Mouse (Mus musculus) kidney, adult 2 months (tissue): ENCODE results near the gene Ddx50.
"Not testable (repeated sequence)": the region's sequence is repeated elsewhere in the genome, so short reads cannot be mapped to it uniquely, and the experiment has no call there.

Source experiments
- CTCF ChIP-seq: fragments of 200-500 bp; conservative IDR thresholded peaks from 2 replicates; pipeline ENCODE4 v1.5.1; 2011; ENCODE audit warnings: low read depth, mild to moderate bottlenecking, control low read depth, low read length, moderate library complexity, mixed read lengths; ENCODE audit not compliant: insufficient read depth, insufficient read length
- POLR2A ChIP-seq: fragments of 200-500 bp; IDR thresholded peaks from one replicate; pipeline ENCODE4 v1.6.1; 2011; ENCODE audit warnings: low read depth, low read length, control low read depth

DNA sequence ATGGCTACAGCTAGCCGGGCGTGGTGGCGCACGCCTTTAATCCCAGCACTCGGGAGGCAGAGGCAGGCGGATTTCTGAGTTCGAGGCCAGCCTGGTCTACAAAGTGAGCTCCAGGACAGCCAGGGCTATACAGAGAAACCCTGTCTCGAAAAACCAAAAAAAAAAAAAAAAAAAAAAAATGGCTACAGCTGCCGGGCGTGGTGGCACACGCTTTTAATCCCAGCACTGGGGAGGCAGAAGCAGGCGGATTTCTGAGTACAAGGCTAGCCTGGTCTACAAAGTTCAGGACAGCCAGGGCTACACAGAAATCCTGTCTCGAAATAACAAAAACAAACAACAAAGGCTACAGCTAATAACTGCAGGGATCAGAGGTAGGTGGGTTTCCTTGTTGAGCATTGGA lies 71.9 kb downstream of the Ddx50 start:
- not testable (repeated sequence) for TF ChIP-seq CTCF, POLR2A
